Mouse (Mus musculus) cerebellum, postnatal 10 days (tissue): ENCODE data around the gene Pigl.
"Not testable (repeated sequence)": the region's sequence is repeated elsewhere in the genome, so short reads cannot be mapped to it uniquely, and the experiment has no call there.

Source experiments
- DNase-seq, 2 experiments: peaks; one replicate each; pipeline ENCODE4 v3.0.0; 2021; ENCODE audit warnings: mixed read lengths in 2 of 2

The Pigl gene

GRCm38 (mm10) chr11:62470451-62470850 is 12.2 kb downstream of the Pigl start:
- DNase-seq = no peak

GRCm38 (mm10) chr11:62473516-62473915 is 15.3 kb downstream of the Pigl start:
- no peak for DNase-seq

- DNase-seq = no peak
These were observed 17.9 kb downstream of the Pigl start for GRCm38 (mm10) chr11:62476156-62476555.

- peak in 1 of 2 experiments; percentile 12 for DNase-seq
These were observed 20.7 kb downstream of the Pigl start for GRCm38 (mm10) chr11:62478931-62479330.

GRCm38 (mm10) chr11:62479581-62479980 is 21.3 kb downstream of the Pigl start:
- DNase-seq = no peak

GRCm38 (mm10) chr11:62486949-62487348 is 28.7 kb downstream of the Pigl start:
- DNase-seq = no peak

GRCm38 (mm10) chr11:62487540-62488350 is 29.5 kb downstream of the Pigl start:
- DNase-seq = no peak

GRCm38 (mm10) chr11:62493701-62494100 is 35.4 kb downstream of the Pigl start:
- no peak for DNase-seq

- peak in 1 of 2 experiments; percentile 3 for DNase-seq
These were observed 36.6 kb downstream of the Pigl start for GRCm38 (mm10) chr11:62494754-62495275.

- DNase-seq = peak in 1 of 2 experiments; percentile 4
These were observed 37.1 kb downstream of the Pigl start for GRCm38 (mm10) chr11:62495276-62495801.

- DNase-seq = peak; percentile 60 to 67
These were observed 38.0 kb downstream of the Pigl start for GRCm38 (mm10) chr11:62496151-62496715.

- no peak for DNase-seq
These were observed 38.9 kb downstream of the Pigl start for GRCm38 (mm10) chr11:62497181-62497580.

GRCm38 (mm10) chr11:62498802-62499201 is 40.5 kb downstream of the Pigl start:
- DNase-seq = no peak

GRCm38 (mm10) chr11:62500529-62500928 is 42.3 kb downstream of the Pigl start:
- no peak for DNase-seq

GRCm38 (mm10) chr11:62507683-62508082 is 49.4 kb downstream of the Pigl start:
- DNase-seq = no peak

- not testable (repeated sequence) for DNase-seq
These were observed 50.1 kb downstream of the Pigl start for GRCm38 (mm10) chr11:62508365-62508764.

GRCm38 (mm10) chr11:62508816-62509215 is 50.6 kb downstream of the Pigl start:
- not testable (repeated sequence) for DNase-seq

- no peak for DNase-seq
These were observed 51.3 kb downstream of the Pigl start for GRCm38 (mm10) chr11:62509571-62509970.

- no peak for DNase-seq
These were observed 52.7 kb downstream of the Pigl start for GRCm38 (mm10) chr11:62510956-62511355.

- no peak for DNase-seq
These were observed 53.4 kb downstream of the Pigl start for GRCm38 (mm10) chr11:62511444-62512202.

- DNase-seq = no peak
These were observed 54.3 kb downstream of the Pigl start for GRCm38 (mm10) chr11:62512529-62513080.

- DNase-seq = no peak
These were observed 55.1 kb downstream of the Pigl start for GRCm38 (mm10) chr11:62513311-62513710.

GRCm38 (mm10) chr11:62518991-62519390 is 60.7 kb downstream of the Pigl start:
- no peak for DNase-seq
